Mouse (Mus musculus) CD8-positive naive resting alpha-beta T cell, adult 2 months (primary cell): ENCODE measurements around the gene Epb41l1.

ENCODE experiments used
- DNase-seq, 2 experiments: peaks; one replicate each; pipeline ENCODE4 v3.0.0; 2022; ENCODE audit warnings: low read depth in 2 of 2, low spot score in 2 of 2

The Epb41l1 gene

GRCm38 (mm10) chr2:156456386-156457342, 36.0 kb downstream of the Epb41l1 start:
- no peak for DNase-seq

GRCm38 (mm10) chr2:156457343-156457717, 36.6 kb downstream of the Epb41l1 start:
- DNase-seq = no peak

DNA sequence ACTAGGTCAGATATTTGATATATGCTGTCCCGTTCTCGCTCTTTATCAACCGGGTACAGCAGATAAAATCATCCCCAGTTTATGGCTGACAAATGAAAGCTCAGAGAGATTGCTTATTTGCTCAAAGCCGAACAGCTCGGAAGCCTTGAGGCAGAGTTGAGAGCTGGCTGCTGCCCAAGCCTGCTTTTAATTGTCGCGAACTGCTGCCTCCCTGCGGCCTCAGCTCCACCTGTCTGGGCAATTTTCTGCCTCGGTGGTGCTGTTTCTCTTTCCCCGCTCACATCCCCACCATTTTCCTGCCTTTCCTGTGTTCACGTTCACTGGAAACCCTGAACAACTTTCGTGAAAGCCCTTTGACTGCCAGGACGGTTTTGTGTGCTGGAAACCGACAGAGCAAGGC, 39.8 kb downstream of the Epb41l1 start:
- DNase-seq = no peak

- no peak for DNase-seq
Measured at GRCm38 (mm10) chr2:156462154-156463029, 41.7 kb downstream of the Epb41l1 start.

DNA sequence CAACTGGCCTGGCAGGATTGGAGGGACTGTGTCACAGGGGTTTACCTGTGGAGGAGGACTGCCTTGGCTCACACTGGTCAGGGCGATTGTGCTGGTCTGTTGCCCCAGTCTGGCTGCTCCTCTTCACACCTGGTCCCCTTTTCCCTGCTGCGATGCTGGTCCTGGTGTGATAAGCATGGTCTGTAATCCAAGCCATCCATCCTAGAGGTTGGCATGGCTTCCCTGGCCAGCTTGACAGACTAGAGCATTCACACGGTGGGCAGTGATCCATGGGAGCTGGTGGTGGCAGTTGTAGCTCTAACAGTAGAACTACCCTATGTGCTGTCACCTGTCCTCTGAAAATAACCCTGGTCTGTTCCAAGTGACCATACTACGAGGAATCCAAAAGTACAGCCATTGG, 43.7 kb downstream of the Epb41l1 start:
- no peak for DNase-seq

DNA sequence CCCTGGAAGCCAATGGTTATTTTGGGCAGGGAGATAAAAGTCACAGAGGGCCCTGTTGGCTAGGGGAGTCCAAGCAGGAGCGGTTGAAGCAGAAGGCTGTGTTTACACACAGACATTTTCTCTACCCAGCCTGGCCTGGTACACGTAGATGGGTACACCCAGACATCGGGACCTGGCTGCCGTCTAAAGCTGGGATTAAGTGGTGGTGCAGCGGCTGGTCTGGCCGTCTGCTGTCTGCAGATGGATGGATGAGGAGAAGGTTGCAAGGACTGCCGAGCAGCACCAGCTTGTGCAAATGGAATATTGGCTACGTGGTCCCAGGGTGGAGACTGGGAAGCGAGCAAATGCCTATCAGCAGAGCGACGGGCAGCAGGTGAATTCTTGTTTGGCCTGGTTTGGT, 46.8 kb downstream of the Epb41l1 start:
- no peak for DNase-seq

DNA sequence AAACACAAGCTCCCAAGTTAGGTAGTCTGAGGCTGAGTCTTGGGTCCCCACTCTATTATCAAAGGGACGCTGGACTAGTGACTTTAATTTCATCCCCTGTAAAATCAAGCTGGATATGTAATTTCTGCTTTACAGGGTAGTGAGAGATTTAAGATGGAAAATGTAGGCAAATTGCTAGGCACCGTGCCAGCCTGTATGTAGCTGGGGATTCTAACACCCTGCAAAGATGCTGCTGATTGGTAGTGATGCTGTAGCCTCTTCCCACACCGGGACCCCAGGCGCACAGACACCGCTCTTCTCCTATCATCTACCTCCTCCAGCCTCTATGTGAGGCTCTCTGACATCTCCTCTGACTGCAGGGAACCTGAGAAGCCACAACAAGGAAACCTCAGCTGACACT, 48.2 kb downstream of the Epb41l1 start:
- DNase-seq = no peak

- DNase-seq = no peak
Measured at GRCm38 (mm10) chr2:156469508-156469907, 48.8 kb downstream of the Epb41l1 start.

DNA sequence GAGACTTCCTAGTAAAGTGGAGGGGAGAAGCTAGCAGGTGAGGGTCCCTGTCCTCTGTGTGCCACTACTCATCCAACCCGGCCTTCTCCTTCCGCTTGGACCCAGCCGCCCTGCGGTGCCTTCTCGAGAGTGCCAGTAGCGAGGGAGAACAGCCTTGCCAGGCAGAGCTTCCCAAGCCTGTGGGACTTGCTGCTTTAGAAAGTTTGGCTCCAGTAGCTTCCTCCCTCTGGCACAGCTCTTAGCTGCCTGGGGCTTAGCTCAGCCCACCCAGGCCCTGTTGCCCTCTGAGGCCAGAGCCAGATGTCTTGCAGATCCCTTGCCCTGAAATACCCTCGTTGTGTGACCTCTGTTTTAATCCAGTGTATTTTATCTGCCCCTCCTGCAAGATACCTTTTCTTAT, 50.2 kb downstream of the Epb41l1 start:
- DNase-seq = no peak

DNA sequence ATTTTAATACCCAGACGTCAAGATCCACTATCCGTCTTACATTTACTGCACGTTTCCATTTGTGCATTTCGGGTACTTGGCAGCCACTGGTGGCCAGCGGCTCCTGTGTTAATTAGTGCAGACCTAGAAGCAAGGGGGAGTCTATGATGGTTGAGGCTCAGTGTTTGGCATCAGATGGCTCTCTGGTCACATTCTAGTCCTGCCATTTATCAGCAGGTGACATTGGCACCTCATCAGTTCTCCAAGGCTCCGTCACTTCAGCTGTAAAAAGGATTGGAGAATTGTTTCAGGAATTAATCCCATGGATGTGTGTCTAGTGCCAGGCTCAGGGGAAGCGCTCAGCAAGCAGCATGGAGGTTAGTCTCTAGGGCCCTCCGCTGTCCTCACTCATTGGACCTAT, 51.6 kb downstream of the Epb41l1 start:
- no peak for DNase-seq

- no peak for DNase-seq
Measured at GRCm38 (mm10) chr2:156473696-156474095, 53.0 kb downstream of the Epb41l1 start.

DNA sequence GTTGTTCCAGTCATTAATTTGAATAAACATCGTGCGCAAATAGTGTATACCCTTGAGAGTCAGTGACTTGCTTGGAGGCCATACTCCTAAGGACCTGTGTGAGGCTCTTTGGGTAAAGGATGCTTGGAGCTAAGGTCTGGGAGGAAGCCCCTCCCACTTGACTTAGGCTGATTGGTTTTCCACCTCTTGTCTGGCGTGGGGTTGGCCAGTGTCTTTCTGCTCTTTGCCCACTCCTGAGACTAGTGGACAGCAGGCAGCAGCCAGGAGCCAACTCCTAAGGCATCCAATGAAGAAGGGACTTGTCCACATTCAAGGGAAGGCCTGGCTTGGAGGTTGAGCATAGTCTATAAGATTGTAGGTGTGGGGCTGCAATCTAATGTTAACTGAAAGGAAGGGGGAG, 53.4 kb downstream of the Epb41l1 start:
- no peak for DNase-seq

GRCm38 (mm10) chr2:156474891-156475284, 54.2 kb downstream of the Epb41l1 start:
- no peak for DNase-seq

DNA sequence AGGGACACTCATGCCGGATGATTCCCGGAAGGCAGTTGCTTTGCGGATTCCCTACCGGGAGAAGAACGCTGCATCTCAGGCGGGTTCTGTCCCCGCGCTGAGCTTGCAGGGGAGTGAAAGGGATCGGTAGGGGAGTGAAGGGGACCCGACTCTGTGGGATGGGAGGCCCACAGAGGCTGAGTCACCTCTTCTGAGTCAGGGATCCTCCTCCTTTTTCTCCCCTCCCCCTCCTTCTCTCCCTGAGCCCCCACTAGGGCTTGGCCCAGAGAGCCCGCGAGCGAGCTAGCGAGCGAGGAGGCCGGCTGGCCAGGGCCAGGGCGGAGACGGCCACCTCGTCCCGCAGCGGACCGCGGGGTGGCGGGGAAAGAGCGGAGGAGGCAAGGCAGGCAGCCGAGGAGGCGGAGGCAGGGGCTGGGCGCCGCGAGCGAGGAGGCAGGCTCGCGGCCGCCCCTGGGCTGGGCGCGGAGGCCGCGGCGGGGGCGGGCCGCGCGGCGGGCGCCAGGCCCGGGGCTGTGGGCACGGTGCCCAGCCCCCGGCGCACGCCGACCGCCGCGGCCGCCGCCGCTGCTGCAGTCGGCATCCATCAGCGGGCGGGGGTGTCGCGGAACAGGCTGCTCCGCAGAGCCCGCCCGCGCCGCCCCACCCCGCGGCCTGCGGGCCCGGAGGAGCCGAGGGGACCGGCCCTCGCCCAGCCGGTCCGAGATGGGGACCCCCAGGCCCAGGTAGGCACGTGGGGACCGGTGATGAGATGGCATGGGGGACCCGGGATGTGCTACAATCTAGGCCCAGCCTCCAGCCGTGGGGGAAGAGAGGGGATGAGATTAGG, 54.8 kb downstream of the Epb41l1 start:
- no peak for DNase-seq

DNA sequence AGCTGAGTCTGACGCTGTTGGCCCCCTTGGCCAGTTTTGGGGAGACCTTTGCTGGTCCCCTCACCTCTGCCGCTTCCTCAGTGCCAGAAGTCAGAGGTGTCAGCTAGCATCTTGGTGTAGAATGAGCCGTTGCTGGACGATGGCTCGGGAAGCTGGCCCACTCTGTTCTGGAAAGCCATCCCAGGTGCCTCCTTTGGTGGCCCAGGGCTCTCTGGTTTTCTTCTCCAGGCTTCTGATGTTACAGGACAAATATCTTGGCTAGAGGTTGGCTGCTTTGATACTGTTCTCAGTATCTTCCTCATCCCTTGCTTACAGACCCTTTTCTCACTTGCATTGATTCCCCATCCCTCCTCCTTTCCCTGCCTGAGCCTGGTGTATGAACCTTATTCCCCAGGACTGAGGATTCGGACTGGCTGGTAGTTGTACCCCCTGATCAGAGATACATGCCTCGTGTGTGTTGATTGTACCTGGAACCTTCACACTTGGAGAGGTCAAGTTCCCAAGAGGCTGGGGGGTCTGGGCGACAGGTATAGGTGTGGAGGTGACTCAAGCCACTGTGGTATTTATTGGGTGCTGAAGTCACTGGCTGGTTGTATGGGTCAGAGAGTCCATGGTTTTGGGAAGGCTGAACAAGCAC, 55.5 kb downstream of the Epb41l1 start:
- no peak for DNase-seq

DNA sequence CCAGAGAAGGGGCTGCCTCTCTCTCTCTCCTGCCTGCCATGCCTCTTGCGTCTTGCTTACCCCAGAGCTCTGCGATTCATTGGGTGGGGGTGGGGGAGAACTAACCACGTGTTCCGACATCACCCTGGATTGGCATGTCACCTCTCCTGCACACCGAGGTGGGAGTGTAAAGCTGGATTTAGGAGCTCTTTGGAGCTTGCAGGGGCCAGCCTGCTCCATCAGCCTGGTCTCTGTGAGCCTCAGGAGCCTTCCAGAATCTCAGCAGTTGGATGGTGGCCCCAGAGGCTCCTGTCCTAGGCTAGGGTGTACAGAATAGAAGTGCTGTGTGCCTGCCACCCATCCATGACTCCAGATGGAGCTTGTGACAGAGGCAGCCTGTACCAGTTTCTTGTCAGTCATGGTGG, 56.0 kb downstream of the Epb41l1 start:
- DNase-seq = no peak

DNA sequence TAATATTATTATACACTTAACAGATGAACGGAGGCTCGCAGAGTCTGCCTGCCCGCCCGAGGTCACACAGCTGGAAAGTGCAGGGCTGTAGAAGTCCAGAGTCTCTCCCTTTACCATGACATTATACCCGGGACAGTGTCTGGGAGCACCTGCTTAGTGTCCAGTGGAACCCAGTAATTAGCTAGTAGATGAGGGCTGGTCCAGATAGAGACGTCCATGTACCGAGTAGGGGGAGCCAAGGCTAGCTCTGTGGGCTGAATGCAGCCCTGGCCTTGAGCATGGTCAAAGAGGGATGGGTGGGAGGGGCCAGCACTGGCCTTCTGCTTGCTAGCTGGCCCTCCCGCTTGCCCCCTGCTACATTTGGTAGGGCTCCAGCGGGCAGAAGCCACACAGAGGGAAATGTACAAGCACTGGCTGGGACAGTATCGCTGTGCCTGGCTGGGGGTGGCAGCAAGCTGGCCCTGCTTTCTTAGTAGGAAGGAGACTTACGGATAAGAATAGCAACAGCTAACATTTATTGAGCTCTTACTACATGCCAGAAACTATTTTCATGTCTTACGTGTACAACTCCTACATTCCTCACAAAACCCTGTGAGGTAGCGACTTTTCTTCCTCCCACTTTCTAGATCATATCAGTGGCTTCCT, 57.5 kb downstream of the Epb41l1 start:
- DNase-seq = no peak

DNA sequence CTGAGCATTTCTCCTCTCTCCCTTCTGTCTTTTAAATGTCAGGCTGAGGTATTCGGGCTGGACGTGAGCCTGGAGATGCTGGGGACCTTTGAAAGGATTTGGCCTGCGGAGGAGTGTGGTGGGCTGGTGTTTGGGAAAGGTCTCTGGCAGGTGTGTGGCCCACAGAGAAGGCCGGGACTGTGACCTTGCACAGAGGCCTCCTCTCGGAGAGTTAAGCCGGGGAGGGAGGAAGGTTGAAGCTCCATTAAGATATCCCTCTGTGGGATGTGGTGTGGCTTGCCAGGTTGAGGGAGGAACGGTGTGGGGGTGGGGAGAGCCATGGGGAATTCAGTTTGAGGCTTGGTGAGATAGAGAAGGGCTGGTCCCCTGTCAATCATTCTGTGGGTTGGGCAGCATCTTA, 59.1 kb downstream of the Epb41l1 start:
- DNase-seq = no peak

GRCm38 (mm10) chr2:156480267-156480666, 59.6 kb downstream of the Epb41l1 start:
- DNase-seq = no peak

DNA sequence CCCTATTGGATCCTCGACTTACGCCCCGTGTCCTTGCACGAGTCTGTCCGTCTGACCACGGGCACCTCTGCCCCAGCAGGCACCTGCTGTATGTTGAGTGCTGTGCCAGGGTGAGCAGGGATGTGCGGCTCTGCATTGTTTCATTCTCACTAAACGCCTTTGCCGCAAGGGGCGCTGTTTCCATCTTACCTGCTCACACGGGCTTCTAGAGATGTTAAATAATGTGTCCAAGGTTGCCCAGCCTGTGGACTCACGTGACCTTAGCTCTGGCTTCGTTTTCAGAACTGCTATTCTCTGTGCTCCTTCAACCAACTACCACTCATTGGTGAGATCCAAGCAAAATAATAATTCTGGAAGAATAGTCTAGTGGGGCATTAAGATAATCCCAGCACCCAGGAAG, 61.6 kb downstream of the Epb41l1 start:
- DNase-seq = peak; percentile 43 to 68
